Mouse (Mus musculus) liver, adult 2 months (tissue): ENCODE data around the gene Pkdrej.

Experiments used
- CTCF ChIP-seq: fragments of 200-500 bp; IDR thresholded peaks from 2 replicates; pipeline ENCODE4 v1.5.1; 2011; ENCODE audit warnings: low read depth, low read length, control low read depth
- POLR2A ChIP-seq: fragments of 200-500 bp; IDR thresholded peaks from 2 replicates; pipeline ENCODE4 v1.6.1; 2011; ENCODE audit warnings: low read length, control low read depth; ENCODE audit not compliant: insufficient read depth; ENCODE audit errors: extremely low read depth

DNA sequence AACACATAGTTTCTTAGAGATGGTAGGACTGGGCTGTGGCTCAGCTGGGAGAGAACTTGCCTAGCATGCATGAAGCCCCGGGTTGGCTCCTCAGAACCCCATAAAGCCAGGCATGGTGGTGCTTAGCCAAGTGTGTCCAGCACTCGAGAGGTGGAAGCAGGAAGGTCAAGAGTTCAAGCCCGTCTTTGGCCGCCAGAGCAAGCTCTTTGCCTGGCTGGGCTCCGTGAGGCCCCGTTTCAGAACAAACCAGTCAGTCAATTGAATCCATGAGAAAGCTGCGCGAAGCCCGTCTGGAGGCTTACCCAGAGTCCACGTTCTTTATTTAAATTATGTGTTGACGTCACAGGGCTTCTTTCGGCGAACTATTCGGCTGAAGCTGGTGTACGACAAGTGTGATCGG lies 32.9 kb downstream of the Pkdrej start:
- TF ChIP-seq CTCF (no peak), POLR2A (no peak)
